Comparison of ENCODE assay signal across 23 mouse cellular contexts in the genomic region with DNA sequence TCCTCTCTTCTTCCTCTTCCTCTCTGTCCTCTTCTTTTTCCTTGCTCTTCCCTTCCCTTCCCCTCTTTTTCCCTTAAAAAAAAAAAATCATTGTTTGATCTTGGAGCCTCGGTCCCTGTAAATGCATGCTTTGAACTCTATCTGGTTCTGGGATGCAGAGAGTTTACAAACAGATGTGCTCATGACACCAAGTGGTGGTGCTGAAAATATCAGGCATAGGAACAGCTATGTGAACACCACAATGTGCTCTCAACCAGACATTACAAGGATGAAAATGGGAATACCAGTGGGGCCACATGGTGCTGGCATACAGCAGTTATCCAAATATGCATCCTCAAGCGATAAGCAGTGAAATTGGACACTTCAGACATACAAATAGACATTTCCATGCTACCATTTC. TPM values are rescaled to one million over a fixed set of nuclear protein-coding genes. Genes with fewer than 3 reads are reported as not detected.
DNase-seq lines count a peak whose midpoint lies in the region; ATAC-seq and TF ChIP-seq lines count a peak whose summit lies in the region.
"Had no signal": no experiment of that assay in that cellular context is flagged by ENCODE, and none has a peak within 500 bp of the region (broad histone marks: within the 10 kb centered on the region; RNA-seq: fewer than 3 reads in every experiment).

No protein-coding gene starts in this region.

- no peak overlapping the region for H3K27ac ChIP-seq in forebrain, postnatal 0 days (ENCODE audit: low read depth, low read length)
- H3K27ac ChIP-seq in forebrain, embryonic 14.5 days (ENCODE audit: low read depth, low read length) = no peak overlapping the region
- no peak overlapping the region for H3K27ac ChIP-seq in intestine, postnatal 0 days (ENCODE audit: low read depth, low read length)
- no peak overlapping the region for H3K27ac ChIP-seq in intestine, embryonic 16.5 days (ENCODE audit: low read length)
- H3K27ac ChIP-seq in midbrain, postnatal 0 days (ENCODE audit: low read depth, low read length) = no peak overlapping the region
- no peak overlapping the region for H3K27ac ChIP-seq in midbrain, embryonic 13.5 days
- H3K27ac ChIP-seq: embryonic facial prominence, embryonic 15.5 days; hindbrain, embryonic 13.5 days; intestine, embryonic 15.5 days; kidney, embryonic 15.5 days; liver, embryonic 13.5 days; neural tube, embryonic 13.5 days had no signal

- no peaks in the 10 kb centered on the region for H3K4me1 ChIP-seq in forebrain, postnatal 0 days (ENCODE audit: insufficient read depth)
- no peaks in the 10 kb centered on the region for H3K4me1 ChIP-seq in forebrain, embryonic 14.5 days (ENCODE audit: control insufficient read depth, insufficient read depth, low read length)
- H3K4me1 ChIP-seq in intestine, postnatal 0 days (replicated peaks; ENCODE audit: control insufficient read depth, insufficient read depth, low read length) = no peaks in the 10 kb centered on the region
- no peaks in the 10 kb centered on the region for H3K4me1 ChIP-seq in intestine, embryonic 16.5 days (ENCODE audit: control insufficient read depth, insufficient read depth, low read length)
- H3K4me1 ChIP-seq in midbrain, postnatal 0 days (ENCODE audit: insufficient read depth, low read length) = no peaks in the 10 kb centered on the region
- no peaks in the 10 kb centered on the region for H3K4me1 ChIP-seq in midbrain, embryonic 13.5 days (replicated peaks)
- H3K4me1 ChIP-seq: embryonic facial prominence, embryonic 15.5 days; hindbrain, embryonic 13.5 days; intestine, embryonic 15.5 days; kidney, embryonic 15.5 days; liver, embryonic 13.5 days; neural tube, embryonic 13.5 days had no signal

- H3K36me3 ChIP-seq in forebrain, postnatal 0 days (ENCODE audit: insufficient read depth) = no peaks in the 10 kb centered on the region
- H3K36me3 ChIP-seq in forebrain, embryonic 14.5 days (ENCODE audit: control insufficient read depth, insufficient read depth, low read length) = no peaks in the 10 kb centered on the region
- no peaks in the 10 kb centered on the region for H3K36me3 ChIP-seq in intestine, postnatal 0 days (ENCODE audit: control insufficient read depth, insufficient read depth)
- H3K36me3 ChIP-seq in intestine, embryonic 16.5 days (ENCODE audit: control insufficient read depth, insufficient read depth, low read length) = no peaks in the 10 kb centered on the region
- no peaks in the 10 kb centered on the region for H3K36me3 ChIP-seq in midbrain, postnatal 0 days (ENCODE audit: insufficient read depth, low read length)
- no peaks in the 10 kb centered on the region for H3K36me3 ChIP-seq in midbrain, embryonic 13.5 days
- H3K36me3 ChIP-seq: embryonic facial prominence, embryonic 15.5 days; hindbrain, embryonic 13.5 days; intestine, embryonic 15.5 days; kidney, embryonic 15.5 days; liver, embryonic 13.5 days; neural tube, embryonic 13.5 days had no signal

- TF ChIP-seq CTCF in forebrain, postnatal 0 days (IDR thresholded peaks at IDR 0.05; ENCODE audit: low read depth) = peak; percentile 35
- peak; percentile 19; the same call in 1 of the 2 replicates for TF ChIP-seq CTCF in intestine, postnatal 0 days (IDR thresholded peaks at IDR 0.05; ENCODE audit: low read depth)
- peak; percentile 54 for TF ChIP-seq CTCF in midbrain, postnatal 0 days (IDR thresholded peaks at IDR 0.05)

- no peak overlapping the region for H3K4me3 ChIP-seq in forebrain, postnatal 0 days (ENCODE audit: low read depth, low read length)
- no peak overlapping the region for H3K4me3 ChIP-seq in forebrain, embryonic 14.5 days (ENCODE audit: low read depth, low read length)
- no peak overlapping the region for H3K4me3 ChIP-seq in intestine, postnatal 0 days (ENCODE audit: low read depth, low read length)
- H3K4me3 ChIP-seq in intestine, embryonic 16.5 days (ENCODE audit: low read length) = no peak overlapping the region
- no peak overlapping the region for H3K4me3 ChIP-seq in midbrain, postnatal 0 days (ENCODE audit: low read depth, low read length)
- H3K4me3 ChIP-seq in midbrain, embryonic 13.5 days (replicated peaks) = no peak overlapping the region
- H3K4me3 ChIP-seq: embryonic facial prominence, embryonic 15.5 days; hindbrain, embryonic 13.5 days; intestine, embryonic 15.5 days; kidney, embryonic 15.5 days; liver, embryonic 13.5 days; neural tube, embryonic 13.5 days had no signal

- no peak overlapping the region for H3K9ac ChIP-seq in forebrain, postnatal 0 days
- no peak overlapping the region for H3K9ac ChIP-seq in forebrain, embryonic 14.5 days (ENCODE audit: low read length)
- no peak overlapping the region for H3K9ac ChIP-seq in intestine, postnatal 0 days (ENCODE audit: low read depth, low read length)
- H3K9ac ChIP-seq in intestine, embryonic 16.5 days (ENCODE audit: low read depth, low read length) = no peak overlapping the region
- no peak overlapping the region for H3K9ac ChIP-seq in midbrain, postnatal 0 days (replicated peaks; ENCODE audit: low read length, poor library complexity, severe bottlenecking)
- H3K9ac ChIP-seq in midbrain, embryonic 13.5 days (replicated peaks) = no peak overlapping the region
- H3K9ac ChIP-seq: embryonic facial prominence, embryonic 15.5 days; hindbrain, embryonic 13.5 days; intestine, embryonic 15.5 days; kidney, embryonic 15.5 days; liver, embryonic 13.5 days; lung, embryonic 14.5 days; neural tube, embryonic 13.5 days had no signal

- no peak for ATAC-seq in forebrain, postnatal 0 days
- no peak for ATAC-seq in forebrain, embryonic 14.5 days
- no peak for ATAC-seq in intestine, postnatal 0 days
- no peak for ATAC-seq in intestine, embryonic 16.5 days
- ATAC-seq in midbrain, postnatal 0 days (ENCODE audit: low FRiP score) = no peak
- ATAC-seq in midbrain, embryonic 13.5 days = no peak
- ATAC-seq: CD4-positive, CD25-positive, alpha-beta regulatory T cell, adult 4 months; intestine, embryonic 15.5 days had no signal

- no peak for DNase-seq in forebrain, postnatal 0 days
- DNase-seq in forebrain, embryonic 14.5 days (ENCODE audit: low spot score) = no peak
- DNase-seq in midbrain, postnatal 0 days (ENCODE audit: low spot score) = peak; percentile 22
- no peak for DNase-seq in ovary, postnatal 14 days (ENCODE audit: low spot score)
- DNase-seq in thymus, postnatal 0 days (ENCODE audit: low spot score) = no peak
- DNase-seq: adrenal gland, postnatal 10 days; cerebellum, adult 11-12 months; cerebellum, postnatal 25 days; gastrocnemius, postnatal 14 days; heart, postnatal 10 days; liver, embryonic 13.5 days; lung, embryonic 14.5 days; lung, postnatal 36 days; thymus, postnatal 4 days had no signal

- WGBS in forebrain, postnatal 0 days = 69% methylated on average over 2 of the region's 2 CpGs
- WGBS in forebrain, embryonic 14.5 days = 69% methylated on average over 2 of the region's 2 CpGs
- WGBS in intestine, postnatal 0 days = 63% methylated on average over 2 of the region's 2 CpGs
- 65% methylated on average over 2 of the region's 2 CpGs for WGBS in intestine, embryonic 16.5 days
- 63% methylated on average over 2 of the region's 2 CpGs for WGBS in midbrain, postnatal 0 days
- WGBS in midbrain, embryonic 13.5 days = 88% methylated on average over 2 of the region's 2 CpGs

- H3K27me3 ChIP-seq in forebrain, postnatal 0 days (ENCODE audit: insufficient read depth, low read length) = no peaks in the 10 kb centered on the region
- no peaks in the 10 kb centered on the region for H3K27me3 ChIP-seq in forebrain, embryonic 14.5 days (replicated peaks; ENCODE audit: control insufficient read depth, insufficient read depth, low read length)
- no peaks in the 10 kb centered on the region for H3K27me3 ChIP-seq in intestine, postnatal 0 days (replicated peaks; ENCODE audit: control insufficient read depth, insufficient read depth, low read length)
- H3K27me3 ChIP-seq in intestine, embryonic 16.5 days (replicated peaks; ENCODE audit: control insufficient read depth, insufficient read depth, low read length) = no peaks in the 10 kb centered on the region
- no peaks in the 10 kb centered on the region for H3K27me3 ChIP-seq in midbrain, postnatal 0 days (ENCODE audit: insufficient read depth, low read length)
- H3K27me3 ChIP-seq in midbrain, embryonic 13.5 days = no peaks in the 10 kb centered on the region
- H3K27me3 ChIP-seq: embryonic facial prominence, embryonic 15.5 days; hindbrain, embryonic 13.5 days; intestine, embryonic 15.5 days; kidney, embryonic 15.5 days; liver, embryonic 13.5 days; neural tube, embryonic 13.5 days had no signal

- H3K4me2 ChIP-seq in forebrain, postnatal 0 days (ENCODE audit: low read depth) = no peak overlapping the region
- H3K4me2 ChIP-seq in forebrain, embryonic 14.5 days (ENCODE audit: low read length) = no peak overlapping the region
- no peak overlapping the region for H3K4me2 ChIP-seq in intestine, postnatal 0 days (replicated peaks; ENCODE audit: low read depth)
- H3K4me2 ChIP-seq in intestine, embryonic 16.5 days (ENCODE audit: low read depth, low read length) = no peak overlapping the region
- H3K4me2 ChIP-seq in midbrain, postnatal 0 days (ENCODE audit: low read depth, low read length, poor library complexity, severe bottlenecking) = no peak overlapping the region
- H3K4me2 ChIP-seq in midbrain, embryonic 13.5 days (replicated peaks) = no peak overlapping the region
- H3K4me2 ChIP-seq: embryonic facial prominence, embryonic 15.5 days; hindbrain, embryonic 13.5 days; intestine, embryonic 15.5 days; kidney, embryonic 15.5 days; liver, embryonic 13.5 days; lung, embryonic 14.5 days; neural tube, embryonic 13.5 days had no signal

- no peaks in the 10 kb centered on the region for H3K9me3 ChIP-seq in forebrain, postnatal 0 days (ENCODE audit: low read length)
- H3K9me3 ChIP-seq in forebrain, embryonic 14.5 days (replicated peaks; ENCODE audit: control insufficient read depth, low read length) = no peaks in the 10 kb centered on the region
- H3K9me3 ChIP-seq in intestine, postnatal 0 days (ENCODE audit: control insufficient read depth) = no peaks in the 10 kb centered on the region
- no peaks in the 10 kb centered on the region for H3K9me3 ChIP-seq in intestine, embryonic 16.5 days (ENCODE audit: control insufficient read depth, low read length)
- no peaks in the 10 kb centered on the region for H3K9me3 ChIP-seq in midbrain, postnatal 0 days (ENCODE audit: low read length)
- no peaks in the 10 kb centered on the region for H3K9me3 ChIP-seq in midbrain, embryonic 13.5 days
- H3K9me3 ChIP-seq: embryonic facial prominence, embryonic 15.5 days; hindbrain, embryonic 13.5 days; intestine, embryonic 15.5 days; kidney, embryonic 15.5 days; liver, embryonic 13.5 days; neural tube, embryonic 13.5 days had no signal

RNA-seq across cellular contexts. Expression of gene Kdm4c, which starts 18.1 kb away (rescaled TPM):
- total RNA-seq in forebrain, postnatal 0 days (2014; rRNA removed) = 22.2 and 25.9 TPM in 2 replicates
- polyA plus RNA-seq in forebrain, postnatal 0 days (2015; fragmentation: Nextera tagmentation; extraction: Ambion mirVana) = 5.5 and 8.2 TPM in 2 replicates
- 14.7 and 19.9 TPM in 2 replicates for polyA plus RNA-seq in forebrain, embryonic 14.5 days (2014; fragmentation: Nextera tagmentation; extraction: Ambion mirVana)
- 6.5 and 7.0 TPM in 2 replicates for polyA plus RNA-seq in intestine, postnatal 0 days (2015; fragmentation: Nextera tagmentation; extraction: Ambion mirVana)
- 11.8 and 12.5 TPM in 2 replicates for polyA plus RNA-seq in intestine, embryonic 16.5 days (2015; fragmentation: Nextera tagmentation; extraction: Ambion mirVana)
- total RNA-seq in midbrain, postnatal 0 days (2014; rRNA removed) = 15.7 and 21.4 TPM in 2 replicates
- polyA plus RNA-seq in midbrain, postnatal 0 days (2015; fragmentation: Nextera tagmentation; extraction: Ambion mirVana) = 7.9 and 9.7 TPM in 2 replicates
- polyA plus RNA-seq in midbrain, embryonic 13.5 days (2015; fragmentation: Nextera tagmentation; extraction: Ambion mirVana) = 17.2 and 17.6 TPM in 2 replicates
- polyA plus RNA-seq in thymus, postnatal 0 days (2015; fragmentation: Nextera tagmentation; extraction: Ambion mirVana) = 16.1 and 17.2 TPM in 2 replicates
